Mouse (Mus musculus): Measurements from ENCODE around the gene Rbm14. TPM values are rescaled to one million over a fixed set of nuclear protein-coding genes. Genes with fewer than 3 reads are reported as not detected.

The Rbm14 gene
- polyA plus RNA-seq (2016; fragmentation: Nextera tagmentation; extraction: Ambion mirVana) = 113 and 114 TPM in 2 replicates

- Histone ChIP-seq H3K27me3 (no peaks in the 10 kb centered on the region), H3K4me2 (peak within 1 kb of the TSS; percentile 91), H3K27ac (peak within 1 kb of the TSS; percentile 95), H3K4me3 (replicated peaks) (peak within 1 kb of the TSS; percentile 85), H3K9ac (replicated peaks) (peak within 1 kb of the TSS; percentile 84), H3K9me3 (no peaks in the 10 kb centered on the region), H3K4me1 (replicated peaks) (peaks cover 24% of the 10 kb centered on the region), H3K36me3 (no peaks in the 10 kb centered on the region)
- ATAC-seq (ENCODE audit: insufficient number of reproducible peaks, insufficient read depth, low FRiP score, low TSS enrichment, low read depth) = peak; percentile 96
- under 1% methylated on average over 83 of the region's 83 CpGs for whole genome bisulfite sequencing
These were observed at the start of gene Rbm14, which contains the start of gene Gm21992 for GRCm38 (mm10) chr19:4811063-4811908. Gene Rbm14, minus strand, starts transcription at chr19:4811634. Gene Gm21992, minus strand, starts transcription at chr19:4811612.

- 74% methylated on average over 6 of the region's 6 CpGs for WGBS
- Histone ChIP-seq H3K9me3 (no peaks in the 10 kb centered on the region), H3K4me2 (no peak overlapping the region), H3K36me3 (peaks cover 12% of the 10 kb centered on the region; the same call in 1 of the 2 replicates), H3K4me3 (replicated peaks) (no peak overlapping the region), H3K9ac (replicated peaks) (no peak overlapping the region), H3K27me3 (peaks cover 12% of the 10 kb centered on the region; the same call in 1 of the 2 replicates), H3K27ac (no peak overlapping the region), H3K4me1 (replicated peaks) (peaks cover 12% of the 10 kb centered on the region)
- ATAC-seq (ENCODE audit: insufficient number of reproducible peaks, insufficient read depth, low FRiP score, low TSS enrichment, low read depth) = no peak
These were observed 47.6 kb upstream of the Rbm14 start for GRCm38 (mm10) chr19:4859081-4859480.

GRCm38 (mm10) chr19:4855951-4856350 lies 44.5 kb upstream of the Rbm14 start:
- Histone ChIP-seq H3K4me1 (replicated peaks) (peaks cover 12% of the 10 kb centered on the region), H3K36me3 (peaks cover 12% of the 10 kb centered on the region; the same call in 1 of the 2 replicates), H3K4me3 (replicated peaks) (peak overlapping the region; percentile 66), H3K4me2 (peak overlapping the region; percentile 97), H3K27me3 (peaks cover 7% of the 10 kb centered on the region; the same call in 1 of the 2 replicates), H3K9me3 (no peaks in the 10 kb centered on the region), H3K27ac (no peak overlapping the region), H3K9ac (replicated peaks) (no peak overlapping the region; the same call in 1 of the 2 replicates)
- 85% methylated on average over 4 of the region's 4 CpGs for WGBS
- no peak for ATAC-seq (ENCODE audit: insufficient number of reproducible peaks, insufficient read depth, low FRiP score, low TSS enrichment, low read depth)

- H3K4me2 ChIP-seq = peak overlapping the region; percentile 97
- ATAC-seq (ENCODE audit: insufficient number of reproducible peaks, insufficient read depth, low FRiP score, low TSS enrichment, low read depth) = 0 out of 2 replicates have a peak, but pooled peaks have one; percentile 20
- WGBS = 2% methylated on average over 14 of the region's 14 CpGs
- no peaks in the 10 kb centered on the region for H3K9me3 ChIP-seq
- H3K27ac ChIP-seq = no peak overlapping the region
- peak overlapping the region; percentile 66 for H3K4me3 ChIP-seq (replicated peaks)
- H3K9ac ChIP-seq (replicated peaks) = peak overlapping the region; percentile 69
- peaks cover 7% of the 10 kb centered on the region; the same call in 1 of the 2 replicates for H3K27me3 ChIP-seq
- H3K4me1 ChIP-seq (replicated peaks) = peaks cover 12% of the 10 kb centered on the region
- peaks cover 10% of the 10 kb centered on the region; the same call in 1 of the 2 replicates for H3K36me3 ChIP-seq
These were observed 44.0 kb upstream of the Rbm14 start for GRCm38 (mm10) chr19:4855470-4855820.

GRCm38 (mm10) chr19:4854552-4855469 lies 43.4 kb upstream of the Rbm14 start, which contains the start of gene Ctsf:
Gene Ctsf, plus strand, starts transcription at chr19:4855130.
- H3K9me3 ChIP-seq = no peaks in the 10 kb centered on the region
- peak within 1 kb of the TSS; percentile 69 for H3K9ac ChIP-seq (replicated peaks)
- 5% methylated on average over 45 of the region's 45 CpGs for WGBS
- peak; percentile 63; the same call in 1 of the 2 replicates for ATAC-seq (ENCODE audit: insufficient number of reproducible peaks, insufficient read depth, low FRiP score, low TSS enrichment, low read depth)
- no peak within 1 kb of the TSS for H3K27ac ChIP-seq
- peak within 1 kb of the TSS; percentile 66 for H3K4me3 ChIP-seq (replicated peaks)
- peaks cover 7% of the 10 kb centered on the region; the same call in 1 of the 2 replicates for H3K36me3 ChIP-seq
- H3K4me1 ChIP-seq (replicated peaks) = peaks cover 12% of the 10 kb centered on the region
- peaks cover 7% of the 10 kb centered on the region; the same call in 1 of the 2 replicates for H3K27me3 ChIP-seq
- H3K4me2 ChIP-seq = peak within 1 kb of the TSS; percentile 97

- WGBS = 55% methylated on average over 5 of the region's 5 CpGs
These were observed 38.8 kb upstream of the Rbm14 start for GRCm38 (mm10) chr19:4850281-4850680.

GRCm38 (mm10) chr19:4849800-4850199 lies 38.4 kb upstream of the Rbm14 start:
- H3K9me3 ChIP-seq = no peaks in the 10 kb centered on the region
- no peaks in the 10 kb centered on the region for H3K36me3 ChIP-seq
- H3K9ac ChIP-seq (replicated peaks) = no peak overlapping the region
- no peak overlapping the region for H3K4me3 ChIP-seq (replicated peaks)
- H3K4me1 ChIP-seq (replicated peaks) = 0 out of 2 replicates have a peak, but pooled peaks cover 3% of the 10 kb centered on the region
- no peak overlapping the region for H3K4me2 ChIP-seq
- H3K27me3 ChIP-seq = peaks cover 7% of the 10 kb centered on the region; the same call in 1 of the 2 replicates
- no peak for ATAC-seq (ENCODE audit: insufficient number of reproducible peaks, insufficient read depth, low FRiP score, low TSS enrichment, low read depth)
- no peak overlapping the region for H3K27ac ChIP-seq
- WGBS = 49% methylated on average over 4 of the region's 4 CpGs

More at GRCm38 (mm10) chr19:4850281-4850680, 38.8 kb upstream of the Rbm14 start:
- no peak overlapping the region for H3K27ac ChIP-seq
- no peak overlapping the region for H3K9ac ChIP-seq (replicated peaks)
- H3K9me3 ChIP-seq = no peaks in the 10 kb centered on the region
- no peak overlapping the region for H3K4me3 ChIP-seq (replicated peaks)
- no peak overlapping the region for H3K4me2 ChIP-seq
- H3K36me3 ChIP-seq = no peaks in the 10 kb centered on the region
- no peak for ATAC-seq (ENCODE audit: insufficient number of reproducible peaks, insufficient read depth, low FRiP score, low TSS enrichment, low read depth)
- H3K27me3 ChIP-seq = peaks cover 7% of the 10 kb centered on the region; the same call in 1 of the 2 replicates
- H3K4me1 ChIP-seq (replicated peaks) = peaks cover 4% of the 10 kb centered on the region

GRCm38 (mm10) chr19:4847490-4847889 lies 36.1 kb upstream of the Rbm14 start:
- Histone ChIP-seq H3K27ac (no peak overlapping the region), H3K9me3 (no peaks in the 10 kb centered on the region), H3K4me2 (no peak overlapping the region), H3K27me3 (peaks cover 14% of the 10 kb centered on the region; the same call in 1 of the 2 replicates), H3K9ac (replicated peaks) (no peak overlapping the region), H3K4me1 (replicated peaks) (no peaks in the 10 kb centered on the region), H3K4me3 (replicated peaks) (no peak overlapping the region), H3K36me3 (no peaks in the 10 kb centered on the region)
- no peak for ATAC-seq (ENCODE audit: insufficient number of reproducible peaks, insufficient read depth, low FRiP score, low TSS enrichment, low read depth)
- WGBS = 31% methylated on average over 7 of the region's 7 CpGs

- WGBS = 71% methylated on average over 2 of the region's 2 CpGs
- no peak overlapping the region for H3K9ac ChIP-seq (replicated peaks)
These were observed 34.4 kb upstream of the Rbm14 start for GRCm38 (mm10) chr19:4845846-4846245.

GRCm38 (mm10) chr19:4842611-4843010 lies 31.2 kb upstream of the Rbm14 start:
- no peak overlapping the region for H3K27ac ChIP-seq
- no peaks in the 10 kb centered on the region for H3K36me3 ChIP-seq
- no peak overlapping the region for H3K4me2 ChIP-seq
- WGBS = 72% methylated on average over 2 of the region's 2 CpGs
- H3K9me3 ChIP-seq = no peaks in the 10 kb centered on the region
- H3K27me3 ChIP-seq = peaks cover 38% of the 10 kb centered on the region
- no peak for ATAC-seq (ENCODE audit: insufficient number of reproducible peaks, insufficient read depth, low FRiP score, low TSS enrichment, low read depth)
- peaks cover 14% of the 10 kb centered on the region for H3K4me1 ChIP-seq (replicated peaks)
- no peak overlapping the region for H3K4me3 ChIP-seq (replicated peaks)
- H3K9ac ChIP-seq (replicated peaks) = no peak overlapping the region

More at GRCm38 (mm10) chr19:4845846-4846245, 34.4 kb upstream of the Rbm14 start:
- no peak overlapping the region for H3K4me3 ChIP-seq (replicated peaks)
- no peak overlapping the region for H3K4me2 ChIP-seq
- H3K9me3 ChIP-seq = no peaks in the 10 kb centered on the region
- H3K27ac ChIP-seq = no peak overlapping the region
- peaks cover 30% of the 10 kb centered on the region for H3K27me3 ChIP-seq
- H3K4me1 ChIP-seq (replicated peaks) = no peaks in the 10 kb centered on the region
- no peaks in the 10 kb centered on the region for H3K36me3 ChIP-seq
- no peak for ATAC-seq (ENCODE audit: insufficient number of reproducible peaks, insufficient read depth, low FRiP score, low TSS enrichment, low read depth)

All from limb, embryonic 12.5 days (tissue).